Mouse (Mus musculus) kidney, embryonic 15.5 days (tissue): ENCODE results near the gene Tatdn3. TPM values are rescaled to one million over a fixed set of nuclear protein-coding genes. Genes with fewer than 3 reads are reported as not detected.

Experiments used
- ATAC-seq: fragments of 200-750 bp; cut with Nextera tagmentation; replicated peaks from 2 replicates; pipeline ENCODE4 v1.8.0; 2017; ENCODE audit warnings: moderate TSS enrichment; ENCODE audit not compliant: low FRiP score
- H3K27ac ChIP-seq: fragments of 300-500 bp; sonication (generic); 2 replicates; pipeline ENCODE4 v1.5.1; 2015; ENCODE audit warnings: mild to moderate bottlenecking, inconsistent platforms
- H3K27me3 ChIP-seq: fragments of 300-500 bp; sonication (generic); 2 replicates; pipeline ENCODE4 v1.6.1; 2015; ENCODE audit warnings: inconsistent platforms
- H3K36me3 ChIP-seq: fragments of 300-500 bp; sonication (generic); 2 replicates; pipeline ENCODE4 v1.6.1; 2015; ENCODE audit warnings: inconsistent platforms
- H3K4me1 ChIP-seq: fragments of 300-500 bp; sonication (generic); 2 replicates; pipeline ENCODE4 v1.6.1; 2015; ENCODE audit warnings: inconsistent platforms
- H3K4me2 ChIP-seq: fragments of 300-500 bp; sonication (generic); 2 replicates; pipeline ENCODE4 v1.6.1; 2015; ENCODE audit warnings: moderate library complexity, mild to moderate bottlenecking, inconsistent platforms
- H3K4me3 ChIP-seq: fragments of 300-500 bp; sonication (generic); replicated peaks from 2 replicates; pipeline ENCODE4 v1.5.1; 2015; ENCODE audit warnings: mild to moderate bottlenecking, inconsistent platforms
- H3K9ac ChIP-seq: fragments of 300-500 bp; sonication (generic); 2 replicates; pipeline ENCODE4 v1.6.1; 2015; ENCODE audit warnings: mild to moderate bottlenecking, inconsistent platforms
- H3K9me3 ChIP-seq: fragments of 300-500 bp; sonication (generic); replicated peaks from 2 replicates; pipeline ENCODE4 v1.6.1; 2016; ENCODE audit warnings: inconsistent platforms
- WGBS: fragments of 180-500 bp; shearing (Covaris S2); methylation state at CpG from one replicate; pipeline ENCODE4 v1.1.7; 2015; ENCODE audit warnings: mixed read lengths; 5-methylcytosine and 5-hydroxymethylcytosine counted together
- polyA plus RNA-seq: library from polyadenylated mRNA; unstranded; fragments of >200 nt; fragmentation: Nextera tagmentation; extraction: Ambion mirVana; gene quantifications from 2 replicates; pipeline ENCODE4 v1.2.1, GENCODE M21; 2015

Gene Tatdn3
- polyA plus RNA-seq, 1 experiment from 2014 or later = 12.8 TPM

- no peak overlapping the region for H3K27ac ChIP-seq
- peaks cover 20% of the 10 kb centered on the region; the same call in 1 of the 2 replicates for H3K27me3 ChIP-seq
- no peak overlapping the region for H3K9ac ChIP-seq
- no peak overlapping the region for H3K4me2 ChIP-seq
- H3K9me3 ChIP-seq = no peaks in the 10 kb centered on the region
- H3K4me3 ChIP-seq = no peak overlapping the region
- WGBS = 71% methylated on average over 6 of the region's 6 CpGs
- ATAC-seq = no peak
- H3K4me1 ChIP-seq = peaks cover 8% of the 10 kb centered on the region; the same call in 1 of the 2 replicates
- no peaks in the 10 kb centered on the region for H3K36me3 ChIP-seq
Observed at GRCm38 (mm10) chr1:190996346-190996877, 66.3 kb downstream of the Tatdn3 start.

Other genes starting within 250 kb of the Tatdn3 start
- gene Rps6kc1, start 151.2 kb downstream of the Tatdn3 start, polyA plus RNA-seq = 11.4 and 14.8 TPM in 2 replicates
- gene Angel2, start 137.8 kb downstream of the Tatdn3 start, polyA plus RNA-seq = 45.7 and 48.7 TPM in 2 replicates
- gene Vash2, start 83.6 kb downstream of the Tatdn3 start, polyA plus RNA-seq = 30.2 and 30.8 TPM in 2 replicates
- 6.7 and 7.1 TPM in 2 replicates for gene Flvcr1, start 36.8 kb downstream of the Tatdn3 start, polyA plus RNA-seq
- gene Spata45, start 26.3 kb downstream of the Tatdn3 start, polyA plus RNA-seq = not detected in 2 replicates
- gene Nsl1, start 80 bp upstream of the Tatdn3 start, polyA plus RNA-seq = 22.1 and 23.1 TPM in 2 replicates
- 12.5 and 13.7 TPM in 2 replicates for gene Batf3, start 34.9 kb upstream of the Tatdn3 start, polyA plus RNA-seq
- gene Fam71a, start 101.9 kb upstream of the Tatdn3 start, polyA plus RNA-seq = not detected in 2 replicates
- 4.2 and 4.3 TPM in 2 replicates for gene Atf3, start 155.1 kb upstream of the Tatdn3 start, polyA plus RNA-seq